Mouse (Mus musculus) heart, embryonic 14.5 days (tissue): ENCODE results near the gene Hspd1. TPM values are rescaled to one million over a fixed set of nuclear protein-coding genes. Genes with fewer than 3 reads are reported as not detected.

Source experiments
- ATAC-seq: fragments of 200-750 bp; cut with Nextera tagmentation; 2 replicates; pipeline ENCODE4 v1.8.0; 2017; ENCODE audit warnings: low read depth, moderate TSS enrichment; ENCODE audit not compliant: insufficient number of reproducible peaks, insufficient read depth, low FRiP score
- H3K27ac ChIP-seq, 2 experiments: fragments of 200-500 bp in 1 of 2; fragments of 300-500 bp in 1 of 2; sonication (generic) in 1 of 2; replicated peaks in 1 of 2; 2 replicates each; pipeline ENCODE4 v1.5.1; 2012 to 2014; ENCODE audit warnings: low read depth in 2 of 2, low read length in 2 of 2, control low read depth in 1 of 2, mild to moderate bottlenecking in 1 of 2, mixed read lengths in 1 of 2; ENCODE audit not compliant: control insufficient read depth in 1 of 2, insufficient read depth in 1 of 2
- H3K27me3 ChIP-seq: fragments of 300-500 bp; sonication (generic); 2 replicates; pipeline ENCODE4 v1.6.1; 2014; ENCODE audit warnings: mild to moderate bottlenecking, low read length, control low read depth; ENCODE audit not compliant: control insufficient read depth, insufficient read depth
- H3K36me3 ChIP-seq: fragments of 300-500 bp; sonication (generic); 2 replicates; pipeline ENCODE4 v1.6.1; 2014; ENCODE audit warnings: mild to moderate bottlenecking, control low read depth, low read length, mixed read lengths; ENCODE audit not compliant: control insufficient read depth, insufficient read depth
- H3K4me1 ChIP-seq, 2 experiments: fragments of 200-500 bp in 1 of 2; fragments of 300-500 bp in 1 of 2; sonication (generic) in 1 of 2; 2 replicates each; pipeline ENCODE4 v1.6.1; 2012 to 2014; ENCODE audit warnings: low read length in 2 of 2, control low read depth in 1 of 2, mixed read lengths in 1 of 2; ENCODE audit not compliant: control insufficient read depth in 2 of 2, insufficient read depth in 2 of 2
- H3K4me2 ChIP-seq: fragments of 300-500 bp; sonication (generic); 2 replicates; pipeline ENCODE4 v1.6.1; 2014; ENCODE audit warnings: mild to moderate bottlenecking, low read length
- H3K4me3 ChIP-seq, 2 experiments: fragments of 200-500 bp in 1 of 2; fragments of 300-500 bp in 1 of 2; sonication (generic) in 1 of 2; 2 replicates each; pipeline ENCODE4 v1.5.1; 2012 to 2014; ENCODE audit warnings: low read length in 2 of 2, mild to moderate bottlenecking in 2 of 2, control low read depth in 1 of 2, low read depth in 1 of 2, moderate library complexity in 1 of 2; ENCODE audit not compliant: control insufficient read depth in 1 of 2, insufficient read depth in 1 of 2
- H3K9ac ChIP-seq: fragments of 300-500 bp; sonication (generic); 2 replicates; pipeline ENCODE4 v1.6.1; 2014; ENCODE audit warnings: mild to moderate bottlenecking, low read length
- H3K9me3 ChIP-seq: fragments of 300-500 bp; sonication (generic); 2 replicates; pipeline ENCODE4 v1.6.1; 2016; ENCODE audit warnings: low read length, control low read depth; ENCODE audit not compliant: control insufficient read depth
- WGBS: fragments of 180-500 bp; shearing (Covaris S2); extraction: QIAGEN DNeasy Blood & Tissue Kit; methylation state at CpG from one replicate; pipeline ENCODE4 v1.1.7; 2014; 5-methylcytosine and 5-hydroxymethylcytosine counted together
- polyA plus RNA-seq: library from polyadenylated mRNA; unstranded; fragments of >200 nt; fragmentation: Nextera tagmentation; extraction: Ambion mirVana; gene quantifications from 2 replicates; pipeline ENCODE4 v1.2.1, GENCODE M21; 2014

Hspd1 gene
- 380 and 382 TPM in 2 replicates for polyA plus RNA-seq

DNA sequence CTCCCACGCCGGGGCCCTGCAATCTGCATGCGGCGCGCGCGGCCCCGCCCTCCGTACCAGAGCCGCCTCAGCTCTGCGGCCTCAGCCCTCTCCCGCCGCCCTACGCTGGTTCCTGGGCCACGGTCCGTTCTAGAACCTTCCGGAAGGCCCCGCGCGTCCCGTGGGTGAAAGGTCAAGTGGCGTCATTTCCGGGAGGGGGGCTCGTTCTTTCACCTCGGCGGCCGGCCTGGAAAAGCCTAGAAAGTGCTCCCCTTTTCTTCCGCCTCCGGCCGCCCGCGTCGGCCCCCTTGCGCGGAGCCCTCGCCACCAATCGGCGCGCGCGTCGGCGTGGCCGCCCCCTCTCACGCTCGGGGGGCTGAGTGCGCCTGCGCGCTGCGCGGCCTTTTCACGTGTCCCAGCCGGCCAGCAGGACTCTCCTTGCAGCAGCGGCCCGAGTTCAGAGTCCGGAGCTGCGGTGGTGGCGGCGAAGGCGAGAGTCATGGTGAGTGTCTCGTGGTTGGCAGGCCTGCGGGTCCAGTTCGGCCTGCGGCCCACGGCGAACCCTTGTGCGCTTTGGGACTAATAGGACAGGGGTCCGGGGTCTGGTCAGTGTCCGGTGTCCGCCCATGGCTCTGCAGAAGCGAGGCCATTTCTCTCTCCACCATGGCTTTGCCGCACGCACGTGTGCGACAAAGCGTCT lies at the start of gene Hspd1, which contains the start of gene Hspe1:
Gene Hspd1, minus strand, starts transcription at position 312 of the 679 bp plus-strand sequence.
Gene Hspe1, plus strand, starts transcription at position 201 of the 679 bp plus-strand sequence.
- WGBS = under 1% methylated on average over 72 of the region's 76 CpGs
- peaks cover 4 to 30% of the 10 kb centered on the region in 2 experiments for H3K4me1 ChIP-seq
- H3K4me2 ChIP-seq = peak within 1 kb of the TSS; percentile 87
- ATAC-seq = peak; percentile 94
- peak within 1 kb of the TSS; percentile 97 to 98 for H3K27ac ChIP-seq
- H3K9ac ChIP-seq = peak within 1 kb of the TSS; percentile 93
- H3K36me3 ChIP-seq = peaks cover 66% of the 10 kb centered on the region
- H3K27me3 ChIP-seq = no peaks in the 10 kb centered on the region
- peak within 1 kb of the TSS; percentile 92 to 95 for H3K4me3 ChIP-seq
- H3K9me3 ChIP-seq = no peaks in the 10 kb centered on the region

DNA sequence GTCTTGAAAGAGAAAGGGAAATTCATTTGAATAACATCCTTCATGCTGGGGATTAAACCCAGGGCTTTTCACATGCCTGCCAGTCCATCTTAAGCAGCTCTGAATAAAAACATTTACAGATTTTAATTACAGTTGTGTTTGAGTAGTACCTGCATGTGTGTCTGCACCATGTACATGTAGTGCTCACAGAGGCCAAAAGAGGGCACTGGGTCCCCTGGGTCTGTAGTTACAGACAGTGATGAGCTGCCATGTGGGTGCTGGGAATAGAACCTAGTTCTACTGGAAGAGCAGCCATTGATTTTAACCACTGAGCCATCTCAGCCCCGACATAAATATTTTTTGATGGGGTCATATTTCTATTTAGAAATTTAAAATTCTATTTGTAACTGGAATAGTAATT lies 47.8 kb upstream of the Hspd1 start:
- ATAC-seq = no peak
- 98% methylated on average over 1 of the region's 1 CpGs for WGBS
- Histone ChIP-seq H3K9me3 (no peaks in the 10 kb centered on the region), H3K27me3 (no peaks in the 10 kb centered on the region), H3K36me3 (peaks cover 27% of the 10 kb centered on the region), H3K4me3 (no peak overlapping the region), H3K4me2 (no peak overlapping the region), H3K9ac (no peak overlapping the region), H3K4me1 (peaks cover 0 to 15% of the 10 kb centered on the region in 2 experiments; a peak in 2 of 4 replicates), H3K27ac (no peak overlapping the region)

DNA sequence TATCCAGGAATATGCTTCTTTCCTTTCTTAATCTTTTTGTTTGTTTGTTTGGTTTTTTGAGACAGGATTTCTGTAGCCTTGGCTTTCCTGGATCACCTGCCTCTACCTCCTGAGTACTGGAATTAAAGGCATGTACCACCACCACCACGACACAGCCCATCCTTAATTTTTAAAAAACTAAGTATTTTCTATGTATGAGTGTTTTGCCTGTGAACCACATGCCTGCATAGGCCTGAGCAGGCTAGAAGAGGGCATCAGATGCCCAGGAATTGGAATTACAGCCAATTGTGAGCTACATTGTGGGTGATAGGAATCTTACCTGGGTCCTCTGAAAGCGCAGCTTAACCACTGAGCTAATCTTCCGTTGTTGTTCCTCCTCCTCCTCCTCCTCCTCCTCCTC lies 46.3 kb upstream of the Hspd1 start:
- WGBS = 92% methylated on average over 3 of the region's 3 CpGs
- H3K9me3 ChIP-seq = no peaks in the 10 kb centered on the region
- H3K36me3 ChIP-seq = peaks cover 15% of the 10 kb centered on the region
- no peak for ATAC-seq
- H3K27me3 ChIP-seq = no peaks in the 10 kb centered on the region
- no peak overlapping the region for H3K27ac ChIP-seq
- no peak overlapping the region for H3K4me2 ChIP-seq
- H3K9ac ChIP-seq = no peak overlapping the region
- no peak overlapping the region for H3K4me3 ChIP-seq
- peaks cover 0 to 15% of the 10 kb centered on the region in 2 experiments; a peak in 2 of 4 replicates for H3K4me1 ChIP-seq

DNA sequence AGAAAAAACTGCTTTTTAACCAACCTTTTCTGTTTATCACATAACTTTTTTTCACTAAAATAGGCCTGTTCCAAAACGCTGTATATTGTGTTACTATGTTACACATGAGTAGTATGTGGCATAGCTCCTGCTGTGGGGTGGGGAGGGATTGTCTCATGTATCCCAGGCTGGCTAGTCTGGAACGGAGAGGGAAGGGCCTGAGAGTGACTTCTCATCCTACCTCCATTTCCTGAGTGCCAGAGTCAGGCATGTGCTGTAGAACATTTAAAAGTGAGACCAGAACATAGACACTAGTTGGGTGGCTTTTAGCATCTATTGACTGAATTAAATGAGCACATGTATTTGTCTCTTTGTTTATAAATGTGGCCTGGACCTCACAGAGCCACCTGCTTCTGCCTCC lies 45.1 kb upstream of the Hspd1 start:
- no peak overlapping the region for H3K4me3 ChIP-seq
- H3K27me3 ChIP-seq = no peaks in the 10 kb centered on the region
- H3K9me3 ChIP-seq = no peaks in the 10 kb centered on the region
- H3K4me1 ChIP-seq = peaks cover 0 to 15% of the 10 kb centered on the region in 2 experiments; a peak in 2 of 4 replicates
- H3K9ac ChIP-seq = no peak overlapping the region
- peaks cover 14% of the 10 kb centered on the region for H3K36me3 ChIP-seq
- H3K27ac ChIP-seq = no peak overlapping the region
- ATAC-seq = no peak
- 50% methylated on average over 2 of the region's 2 CpGs for WGBS
- H3K4me2 ChIP-seq = peak overlapping the region; percentile 78; the same call in 1 of the 2 replicates

DNA sequence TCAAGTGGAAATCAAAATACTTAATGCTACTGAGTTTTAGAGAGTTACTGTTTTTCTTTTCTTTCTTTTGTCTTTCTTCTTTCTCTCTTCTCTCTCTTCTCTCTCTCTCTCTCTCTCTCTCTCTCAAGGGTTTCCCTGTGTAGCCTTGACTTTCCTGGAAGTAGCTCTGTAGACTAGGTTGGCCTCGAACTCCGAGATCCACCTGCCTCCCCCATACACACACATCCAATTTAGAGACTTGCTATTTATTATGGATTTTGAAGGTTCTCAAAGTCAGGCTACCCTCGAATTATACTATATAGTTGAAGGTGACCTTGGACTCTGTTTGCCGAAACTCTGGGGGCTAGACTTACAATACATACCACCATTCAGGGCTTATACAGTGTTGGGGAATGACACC lies 44.3 kb upstream of the Hspd1 start:
- peak overlapping the region; percentile 15 to 96; a peak in 3 of 4 replicates for H3K4me3 ChIP-seq
- H3K9ac ChIP-seq = peak overlapping the region; percentile 99
- H3K36me3 ChIP-seq = peaks cover 6% of the 10 kb centered on the region; the same call in 1 of the 2 replicates
- WGBS = 53% methylated on average over 4 of the region's 4 CpGs
- no peaks in the 10 kb centered on the region for H3K9me3 ChIP-seq
- peaks cover 0 to 15% of the 10 kb centered on the region in 2 experiments; a peak in 2 of 4 replicates for H3K4me1 ChIP-seq
- no peak overlapping the region for H3K27ac ChIP-seq
- ATAC-seq = no peak
- H3K4me2 ChIP-seq = peak overlapping the region; percentile 78
- H3K27me3 ChIP-seq = no peaks in the 10 kb centered on the region

DNA sequence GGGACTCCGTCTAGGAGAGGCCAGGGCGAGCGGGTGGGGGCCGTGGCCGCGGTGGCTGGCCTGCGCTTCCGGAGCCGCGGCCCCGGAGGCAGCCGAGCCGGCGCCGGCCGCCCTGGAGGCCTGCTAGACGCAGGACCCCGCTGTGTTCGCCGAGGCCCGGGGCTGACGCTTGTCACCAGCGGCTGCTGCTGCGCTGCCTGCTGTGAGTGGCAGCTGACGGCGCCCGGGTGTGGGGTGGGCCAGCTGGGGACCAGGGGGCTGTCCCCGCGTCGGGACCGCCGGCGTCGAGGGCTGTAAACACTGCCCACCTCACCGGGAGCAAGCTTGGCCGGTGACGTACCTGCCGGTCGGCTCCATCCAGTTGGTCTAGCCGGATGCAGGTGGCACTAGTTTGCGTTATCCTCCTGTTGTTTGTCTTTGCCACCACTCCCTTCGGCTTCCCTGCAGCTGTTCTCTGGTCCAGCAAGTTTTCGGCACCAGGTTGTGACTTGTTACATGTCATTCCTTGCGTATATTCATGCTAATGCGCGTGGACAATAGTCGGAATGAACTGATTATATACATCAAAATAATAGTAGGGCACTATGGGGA lies 43.5 kb upstream of the Hspd1 start:
- Histone ChIP-seq H3K9me3 (no peaks in the 10 kb centered on the region), H3K4me3 (peak overlapping the region; percentile 87 to 96), H3K4me1 (peaks cover 0 to 15% of the 10 kb centered on the region in 2 experiments; a peak in 2 of 4 replicates), H3K27ac (peak overlapping the region; percentile 94 to 98), H3K36me3 (0 out of 2 replicates have a peak, but pooled peaks cover 3% of the 10 kb centered on the region), H3K9ac (peak overlapping the region; percentile 99), H3K27me3 (no peaks in the 10 kb centered on the region), H3K4me2 (peak overlapping the region; percentile 78)
- WGBS = under 1% methylated on average over 47 of the region's 47 CpGs
- peak; percentile 76 for ATAC-seq

DNA sequence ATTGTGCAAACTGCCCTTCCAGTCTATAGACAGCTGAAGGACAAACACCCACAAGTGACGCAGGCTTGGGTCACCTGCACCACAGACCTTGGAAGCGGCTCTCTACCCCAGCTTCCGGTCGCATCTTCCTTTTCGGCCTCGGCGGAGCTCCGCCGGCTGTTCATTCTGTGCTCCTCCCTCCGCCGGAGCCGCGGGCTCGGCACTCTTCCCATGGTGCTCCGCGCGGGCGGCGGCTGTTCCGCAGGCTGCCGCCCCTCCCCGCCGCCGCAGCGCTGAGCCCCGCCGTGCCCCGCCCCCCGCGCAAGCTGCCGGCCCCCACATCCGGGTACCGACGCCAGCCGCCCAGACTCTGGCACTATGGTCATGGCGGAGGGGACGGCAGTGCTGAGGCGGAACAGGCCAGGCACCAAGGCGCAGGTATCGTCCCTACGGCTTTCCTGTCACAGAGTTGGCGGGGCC lies 42.9 kb upstream of the Hspd1 start, which contains the start of gene Mob4:
Gene Mob4, plus strand, starts transcription at position 289 of the 459 bp plus-strand sequence.
- Histone ChIP-seq H3K27me3 (no peaks in the 10 kb centered on the region), H3K4me1 (peaks cover 0 to 15% of the 10 kb centered on the region in 2 experiments; a peak in 2 of 4 replicates), H3K9me3 (no peaks in the 10 kb centered on the region), H3K9ac (peak within 1 kb of the TSS; percentile 99), H3K4me3 (peak within 1 kb of the TSS; percentile 87 to 96), H3K27ac (peak within 1 kb of the TSS; percentile 94 to 98), H3K36me3 (0 out of 2 replicates have a peak, but pooled peaks cover 3% of the 10 kb centered on the region), H3K4me2 (peak within 1 kb of the TSS; percentile 78)
- under 1% methylated on average over 42 of the region's 42 CpGs for WGBS
- ATAC-seq = peak; percentile 94
